Mouse (Mus musculus): ENCODE results near the gene Mest. TPM values are rescaled to one million over a fixed set of nuclear protein-coding genes. Genes with fewer than 3 reads are reported as not detected.

Mest gene
- total RNA-seq, 2 experiments from 2014 or later: 1.6 to 2.4 TPM

GRCm38 (mm10) chr6:30711365-30711763, 12.0 kb upstream of the Mest start:
- Histone ChIP-seq H3K4me3 (no peak overlapping the region), H3K27ac (no peak overlapping the region)
- DNase-seq: no peak
- no peak for TF ChIP-seq CTCF (IDR thresholded peaks at IDR 0.05)
- intact Hi-C loops (cut with DNase I): no loop called here

GRCm38 (mm10) chr6:30712484-30712883, 10.9 kb upstream of the Mest start:
- DNase-seq: no peak
- no peak for TF ChIP-seq CTCF (IDR thresholded peaks at IDR 0.05)
- Histone ChIP-seq H3K4me3 (no peak overlapping the region), H3K27ac (no peak overlapping the region)
- intact Hi-C loops (cut with DNase I): no loop called here

- Histone ChIP-seq H3K4me3 (peak overlapping the region; percentile 56), H3K27ac (no peak overlapping the region)
- no peak for DNase-seq
- intact Hi-C loops (cut with DNase I): no loop called here
- TF ChIP-seq CTCF (IDR thresholded peaks at IDR 0.05): no peak
These were observed 9.9 kb upstream of the Mest start for GRCm38 (mm10) chr6:30713455-30713854.

DNA sequence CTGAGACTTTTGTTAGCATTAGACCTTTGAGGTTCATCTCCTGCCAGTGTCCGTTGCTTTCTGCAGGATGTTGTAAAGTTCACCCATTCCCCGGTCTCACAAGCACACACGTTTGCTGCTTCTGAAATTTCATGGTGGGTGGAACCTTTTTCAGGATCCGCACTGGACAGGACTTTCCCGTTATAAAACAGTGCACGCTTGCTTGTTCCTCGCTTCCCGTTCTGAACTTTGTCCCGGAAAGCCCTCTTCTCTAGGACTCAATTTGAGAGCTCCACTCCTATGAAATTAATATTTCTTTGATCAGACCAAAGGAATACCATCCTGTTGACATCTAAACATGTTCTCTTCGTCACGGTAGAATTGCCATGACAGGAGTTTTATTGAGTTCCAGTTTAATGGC, 9.5 kb upstream of the Mest start:
- TF ChIP-seq CTCF (IDR thresholded peaks at IDR 0.05): no peak

GRCm38 (mm10) chr6:30714891-30715471, 8.4 kb upstream of the Mest start:
- no peak for DNase-seq
- intact Hi-C loops (cut with DNase I): no loop called here
- no peak overlapping the region for H3K4me3 ChIP-seq
- H3K27ac ChIP-seq: no peak overlapping the region
- no peak for TF ChIP-seq CTCF (IDR thresholded peaks at IDR 0.05)

More for the DNA sequence above, 9.5 kb upstream of the Mest start:
- Histone ChIP-seq H3K27ac (no peak overlapping the region), H3K4me3 (peak overlapping the region; percentile 56)
- DNase-seq: no peak
- intact Hi-C loops (cut with DNase I): no loop called here

DNA sequence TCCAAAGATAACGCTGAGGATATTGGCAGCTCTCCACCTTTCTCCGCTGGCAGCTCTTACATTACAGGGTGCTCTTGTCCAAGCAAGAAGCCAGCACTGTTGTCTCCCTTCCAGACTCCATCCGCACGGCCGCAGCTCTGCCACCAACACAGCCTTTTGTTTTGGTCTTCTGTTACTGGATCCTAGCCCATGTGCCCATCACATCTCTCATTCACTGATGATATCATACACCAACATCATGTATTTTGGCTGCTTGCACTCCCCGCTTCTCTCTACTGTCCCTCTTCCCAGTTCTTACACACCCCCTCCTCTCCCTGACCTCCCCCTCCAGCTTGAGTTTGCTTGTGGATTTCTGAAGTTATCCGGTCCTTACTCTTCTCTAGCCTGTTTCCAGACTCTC, 6.6 kb upstream of the Mest start:
- Histone ChIP-seq H3K27ac (no peak overlapping the region), H3K4me3 (no peak overlapping the region)
- intact Hi-C loops (cut with DNase I): no loop called here
- no peak for TF ChIP-seq CTCF (IDR thresholded peaks at IDR 0.05)
- DNase-seq: no peak

DNA sequence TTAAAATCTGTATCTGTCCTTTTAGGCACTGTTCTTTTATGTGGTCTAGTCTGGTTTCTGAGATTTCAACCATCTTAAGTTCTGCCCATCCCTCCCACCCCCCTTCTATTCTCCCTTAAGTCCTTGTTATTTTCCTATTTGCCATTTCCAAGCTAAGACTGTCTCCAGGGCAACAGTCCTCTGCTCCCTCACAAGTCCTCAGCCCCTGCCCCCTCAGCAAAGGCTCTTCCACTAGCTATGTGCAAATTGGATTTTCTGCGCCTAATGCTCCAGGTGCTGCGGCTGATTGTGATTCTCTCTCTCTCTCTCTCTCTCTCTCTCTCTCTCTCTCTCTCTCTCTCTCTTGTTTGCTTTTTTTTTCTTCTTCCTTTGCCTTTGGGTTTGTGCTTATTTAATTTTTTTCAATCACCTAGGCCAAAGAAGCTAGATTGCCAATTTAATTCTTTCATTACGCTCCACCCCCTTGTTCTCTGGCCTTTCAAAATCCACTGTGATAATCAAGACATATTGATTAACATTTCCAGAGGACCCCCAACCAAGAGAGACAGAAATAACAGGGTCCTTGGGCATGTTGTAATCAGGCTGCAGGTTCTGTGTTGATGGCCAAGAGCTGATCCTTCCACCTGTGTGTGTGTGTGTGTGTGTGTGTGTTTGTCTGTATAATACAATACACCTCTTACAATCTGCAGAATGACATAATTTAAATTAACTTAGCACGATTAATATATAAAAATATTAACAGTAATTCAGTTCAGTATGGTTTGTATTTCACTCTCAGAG, 772 bp upstream of the Mest start:
- no peak overlapping the region for H3K4me3 ChIP-seq
- intact Hi-C loops (cut with DNase I): no loop called here
- no peak overlapping the region for H3K27ac ChIP-seq
- no peak for TF ChIP-seq CTCF (IDR thresholded peaks at IDR 0.05)
- no peak for DNase-seq

DNA sequence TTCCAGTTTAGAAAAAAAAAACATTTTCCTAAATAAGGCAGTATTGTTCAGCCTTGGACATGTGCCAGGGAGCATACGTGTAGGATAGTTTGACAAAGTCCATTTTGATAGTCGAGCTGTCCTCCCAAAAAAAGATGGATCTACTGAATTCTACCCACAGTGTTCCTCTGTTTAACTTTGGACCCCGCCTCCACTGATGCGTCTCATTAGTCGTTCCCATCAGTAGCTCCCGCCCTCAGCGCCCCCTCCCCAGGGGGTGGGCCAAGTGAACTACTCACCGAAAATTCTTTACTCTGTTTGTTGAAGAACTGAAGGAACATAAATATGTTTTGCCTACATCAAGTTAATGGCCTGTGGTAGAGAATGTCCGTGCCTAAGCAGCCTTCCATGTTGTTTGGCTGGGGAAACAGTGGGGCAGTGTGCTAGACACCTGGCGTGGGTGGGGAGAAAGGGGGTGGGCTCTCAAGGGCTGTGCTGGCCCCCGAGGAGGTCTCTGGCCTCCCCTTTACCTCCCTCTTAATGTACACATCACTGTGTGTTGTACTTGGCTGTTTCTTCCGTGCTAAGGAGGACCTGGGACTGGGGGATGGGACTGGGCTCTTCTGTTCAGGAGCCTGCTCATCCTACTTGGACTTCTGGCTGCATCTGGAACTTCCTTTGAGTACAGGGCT, 7.1 kb downstream of the Mest start:
- H3K27ac ChIP-seq: no peak overlapping the region
- intact Hi-C loops (cut with DNase I): no loop called here
- no peak for TF ChIP-seq CTCF (IDR thresholded peaks at IDR 0.05)
- no peak overlapping the region for H3K4me3 ChIP-seq
- no peak for DNase-seq

- Histone ChIP-seq H3K27ac (no peak overlapping the region), H3K4me3 (no peak overlapping the region)
- intact Hi-C loops (cut with DNase I): no loop called here
- no peak for DNase-seq
- no peak for TF ChIP-seq CTCF (IDR thresholded peaks at IDR 0.05)
These were observed 9.3 kb downstream of the Mest start for GRCm38 (mm10) chr6:30732571-30733130.

DNA sequence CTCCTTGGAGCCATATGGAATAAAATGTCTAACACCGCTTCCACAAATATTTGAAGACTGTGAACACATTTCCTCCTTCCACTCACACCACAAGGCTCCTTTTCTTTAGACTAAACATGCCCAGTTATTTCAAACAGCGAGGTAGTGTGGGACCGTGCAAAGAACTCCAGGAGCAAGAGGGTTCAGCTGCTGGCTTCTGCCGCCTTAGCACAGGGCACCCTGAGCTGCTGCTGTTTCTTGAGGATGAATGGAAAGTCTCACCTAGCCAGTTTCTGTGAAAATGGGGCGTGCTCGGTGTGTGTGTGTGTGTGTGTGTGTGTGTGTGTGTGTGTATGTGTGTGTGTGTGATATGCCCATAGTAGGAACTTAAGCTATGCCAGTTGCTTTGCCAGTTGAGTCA, 11.1 kb downstream of the Mest start:
- H3K4me3 ChIP-seq: no peak overlapping the region
- no peak for DNase-seq
- no peak for TF ChIP-seq CTCF (IDR thresholded peaks at IDR 0.05)
- H3K27ac ChIP-seq: no peak overlapping the region
- intact Hi-C loops (cut with DNase I): no loop called here

DNA sequence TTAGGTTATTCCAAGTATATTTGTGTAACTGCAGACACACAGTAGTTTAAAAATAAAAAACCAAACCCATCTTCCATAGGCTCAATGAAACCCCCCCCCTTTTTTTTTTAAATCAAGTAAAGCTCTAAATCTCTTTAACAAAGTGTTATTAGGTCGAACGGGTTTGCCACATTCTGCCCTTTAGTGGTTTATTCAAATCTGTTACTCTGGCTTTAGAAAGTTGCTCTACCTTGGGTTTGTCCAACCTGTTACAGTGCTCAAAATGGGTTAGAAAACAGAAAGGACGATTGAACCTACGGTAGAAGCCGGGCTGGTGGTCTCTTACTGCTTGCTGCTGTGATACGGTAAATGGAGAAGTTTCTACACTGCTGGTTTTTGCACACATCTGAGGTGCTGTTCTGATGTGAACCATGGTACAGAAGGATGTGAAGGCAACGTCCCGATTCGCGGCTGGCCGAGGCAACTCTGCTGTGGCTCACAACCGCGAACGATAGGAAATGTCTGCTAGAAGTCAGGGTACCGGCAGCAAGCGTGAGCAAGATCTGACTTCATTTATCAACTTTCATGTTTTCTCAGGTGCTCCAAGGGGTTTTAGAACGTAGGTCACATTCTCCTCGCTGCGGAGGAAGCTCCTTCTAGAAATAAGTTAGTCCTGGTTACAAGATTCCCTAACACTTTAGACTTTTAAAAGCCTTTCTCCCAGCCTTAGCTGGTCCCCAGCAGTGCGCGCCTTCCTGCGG, 11.8 kb downstream of the Mest start:
- Histone ChIP-seq H3K4me3 (peak overlapping the region; percentile 78), H3K27ac (peak overlapping the region; percentile 10; the same call in 1 of the 2 replicates)
- no peak for TF ChIP-seq CTCF (IDR thresholded peaks at IDR 0.05)
- no peak for DNase-seq
- intact Hi-C loops (cut with DNase I): no loop called here

- DNase-seq: no peak
- intact Hi-C loops (cut with DNase I): loop anchor here (2.0 kb wide), 1 partner anchor 51 kb away; no protein-coding TSS in a partner anchor
- H3K27ac ChIP-seq: peak overlapping the region; percentile 10; the same call in 1 of the 2 replicates
- H3K4me3 ChIP-seq: peak overlapping the region; percentile 78
- no peak for TF ChIP-seq CTCF (IDR thresholded peaks at IDR 0.05)
These were observed 12.5 kb downstream of the Mest start for GRCm38 (mm10) chr6:30735728-30736371.
